Mouse (Mus musculus): ENCODE measurements around the gene Stra8.
A peak's percentile ranks its signal among the peaks of the same experiment; 100 is the strongest.

Stra8 gene

GRCm38 (mm10) chr6:34903851-34904250 is 16.1 kb upstream of the Stra8 start:
- DNase-seq, result no peak

DNA sequence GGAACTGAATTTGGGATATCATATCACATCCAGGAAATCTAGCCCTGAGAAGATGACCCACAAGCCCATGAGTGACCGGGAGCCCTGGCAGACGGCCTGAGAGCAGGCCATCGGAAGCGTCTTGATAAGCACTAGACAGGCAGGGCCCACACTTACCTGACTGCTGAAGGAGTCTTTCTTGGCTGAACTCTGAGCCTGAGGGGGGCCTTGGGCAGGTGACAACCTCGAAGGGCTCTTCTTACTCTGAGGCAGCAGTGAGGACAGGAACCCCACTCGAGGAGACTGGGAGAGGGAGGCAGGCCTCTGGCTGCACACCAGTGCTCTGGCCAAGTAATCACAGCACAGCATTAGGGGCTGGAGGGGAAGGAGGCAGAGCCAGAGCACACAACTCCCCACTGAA is 15.6 kb upstream of the Stra8 start:
- no peak for DNase-seq

- no peak for DNase-seq
These were observed 13.8 kb upstream of the Stra8 start for GRCm38 (mm10) chr6:34906125-34906524.

GRCm38 (mm10) chr6:34906661-34907060 is 13.3 kb upstream of the Stra8 start:
- DNase-seq, result peak; percentile 96

DNA sequence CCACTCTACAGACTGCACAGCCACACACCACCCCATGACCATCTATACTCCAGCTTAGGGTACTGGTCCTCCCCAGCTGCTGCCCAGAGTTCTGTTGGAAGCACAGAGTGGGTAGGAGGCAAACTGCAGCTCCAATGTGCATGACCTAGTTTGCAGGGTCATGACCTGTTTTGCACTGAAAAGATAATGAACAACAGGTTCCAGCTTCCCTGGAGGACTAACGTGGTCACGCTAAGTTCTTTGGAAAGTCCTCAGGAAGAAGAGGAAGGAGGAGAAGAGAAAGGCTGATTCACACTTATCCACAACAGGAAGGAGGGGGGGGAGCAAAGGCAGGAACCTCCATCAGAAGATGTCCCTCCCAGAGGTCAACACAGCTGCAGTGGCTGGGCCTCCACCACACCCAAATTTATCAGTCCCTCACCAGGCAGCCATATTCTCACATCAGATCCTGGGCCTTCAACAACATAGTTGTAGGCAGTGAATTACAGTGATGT is 12.8 kb upstream of the Stra8 start:
- peak; percentile 95 for DNase-seq

DNA sequence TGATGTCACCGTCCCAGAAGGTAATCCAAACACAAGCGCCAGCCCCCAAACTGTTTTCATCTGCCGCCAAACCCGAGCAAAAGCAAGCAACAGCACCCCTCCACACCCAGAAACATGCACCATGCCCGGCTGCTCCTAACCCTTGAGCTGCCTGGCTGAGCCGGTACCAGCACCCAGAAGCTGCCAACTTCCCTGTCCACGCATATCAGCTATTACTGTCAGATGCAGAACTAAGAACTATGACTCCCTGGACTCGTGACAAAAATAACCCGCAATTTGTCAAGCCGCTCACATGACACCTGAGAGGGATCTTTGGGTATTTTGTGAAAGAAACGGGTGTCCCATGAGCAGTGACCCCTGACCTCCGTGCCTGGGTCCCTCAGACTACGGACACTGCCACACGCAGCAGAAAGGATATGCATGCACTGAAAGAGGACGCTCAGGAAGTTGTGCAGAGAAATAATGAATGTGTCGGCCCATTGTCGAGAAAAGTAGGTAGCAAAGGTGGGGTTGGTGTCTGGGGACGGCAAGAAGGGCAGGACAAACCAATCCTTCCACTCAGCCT is 12.2 kb upstream of the Stra8 start:
- DNase-seq, result peak; percentile 96

- no peak for DNase-seq
These were observed 10.2 kb upstream of the Stra8 start for GRCm38 (mm10) chr6:34909631-34910345.

DNA sequence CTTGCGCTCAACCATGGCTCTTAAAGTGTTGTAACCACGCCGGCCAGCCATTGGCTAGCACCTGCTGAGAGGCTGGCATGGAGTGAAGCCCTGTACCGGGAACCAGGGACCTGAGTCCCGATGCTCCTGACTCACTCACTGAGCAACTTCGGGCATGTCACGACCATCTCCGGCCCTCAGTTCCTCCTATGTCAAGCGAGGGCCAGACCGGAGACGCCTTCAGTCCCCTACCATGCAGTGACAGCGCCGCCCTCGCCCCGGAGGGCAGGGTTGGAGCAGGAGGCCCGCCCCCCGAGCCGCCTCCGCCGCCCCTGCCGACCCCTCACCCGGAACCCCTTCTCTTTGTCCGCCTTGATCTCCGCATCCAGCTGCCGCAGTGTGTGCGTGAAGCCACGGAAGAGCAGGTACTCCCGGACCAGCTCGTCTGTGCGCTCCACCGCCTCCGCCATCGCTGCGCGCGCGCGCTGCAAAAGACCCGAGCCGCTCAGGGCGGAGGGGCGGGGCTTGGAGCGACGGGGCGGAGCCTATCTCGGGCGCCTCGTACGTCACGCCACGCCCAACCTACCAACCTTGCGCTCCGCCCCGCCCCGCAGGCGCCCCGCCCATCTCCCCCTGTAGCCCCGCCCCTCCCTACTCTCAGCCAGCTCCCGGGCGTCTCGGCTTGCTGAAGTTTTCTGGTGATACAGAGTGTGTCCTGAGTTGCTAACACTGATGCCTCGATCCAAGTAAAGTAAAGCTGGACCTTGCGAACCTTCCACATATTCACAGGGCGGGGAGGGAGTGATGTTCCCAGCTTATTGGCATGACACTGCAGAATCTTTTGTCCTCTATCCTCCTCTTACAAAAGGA is 9.4 kb upstream of the Stra8 start, which contains the start of gene Wdr91:
Wdr91 (minus strand) TSS at position 506 of the 849 bp plus-strand sequence.
- peak; percentile 99 for DNase-seq

DNA sequence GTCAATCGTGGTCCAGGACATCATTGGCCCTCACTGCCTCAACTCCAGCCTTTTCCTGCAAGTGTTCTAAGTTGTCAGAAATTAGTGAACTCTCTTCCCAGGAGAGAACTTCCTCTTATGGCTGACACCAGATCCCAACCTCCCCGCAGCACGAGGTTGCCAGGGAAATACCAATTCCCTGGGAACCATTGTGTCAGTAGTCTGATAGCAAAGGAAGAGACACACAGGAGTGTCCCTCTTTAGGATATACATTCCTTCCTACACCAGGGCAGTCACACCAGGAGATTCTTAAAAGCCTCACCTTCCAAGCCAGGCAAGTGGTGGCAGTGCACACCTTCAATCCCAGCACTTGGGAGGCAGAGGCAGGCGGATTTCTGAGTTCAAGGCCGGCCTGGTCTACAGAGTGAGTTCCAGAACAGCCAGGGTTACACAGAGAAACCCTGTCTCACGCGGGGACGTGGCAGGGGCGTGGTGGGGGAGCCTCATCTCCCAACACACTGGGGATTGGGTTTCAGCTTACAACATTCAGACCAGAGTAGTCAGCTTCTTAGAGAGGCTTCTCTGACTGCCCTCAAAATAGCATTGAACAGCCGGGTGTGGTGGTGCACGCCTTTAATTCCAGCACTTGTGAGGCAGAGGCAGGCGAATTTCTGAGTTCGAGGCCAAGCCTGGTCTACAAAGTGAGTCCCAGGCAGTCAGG is 6.5 kb upstream of the Stra8 start:
- DNase-seq, result no peak

- DNase-seq, result no peak
These were observed 5.5 kb upstream of the Stra8 start for GRCm38 (mm10) chr6:34914462-34914861.

- DNase-seq, result no peak
These were observed 817 bp upstream of the Stra8 start for GRCm38 (mm10) chr6:34919146-34919545.

DNA sequence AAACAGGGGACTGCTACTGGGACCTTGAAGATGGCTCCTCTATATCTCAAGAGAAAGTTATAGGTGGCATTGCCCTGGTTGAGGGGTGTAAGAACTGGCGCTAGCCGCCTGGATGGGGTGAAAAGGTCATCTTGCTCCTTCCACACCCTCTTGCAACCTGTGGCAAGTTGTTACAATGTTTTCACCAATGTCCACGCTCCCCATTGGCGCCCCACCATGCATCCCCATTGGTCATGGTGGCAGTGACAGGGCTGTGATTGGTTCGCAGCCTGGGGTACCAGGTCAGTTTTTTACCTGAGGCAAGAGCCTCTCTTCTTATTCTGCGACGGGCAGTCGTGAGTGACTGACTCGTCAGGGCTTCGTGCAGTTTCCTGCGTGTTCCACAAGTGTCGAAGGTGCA is 668 bp downstream of the Stra8 start:
- no peak for DNase-seq

DNA sequence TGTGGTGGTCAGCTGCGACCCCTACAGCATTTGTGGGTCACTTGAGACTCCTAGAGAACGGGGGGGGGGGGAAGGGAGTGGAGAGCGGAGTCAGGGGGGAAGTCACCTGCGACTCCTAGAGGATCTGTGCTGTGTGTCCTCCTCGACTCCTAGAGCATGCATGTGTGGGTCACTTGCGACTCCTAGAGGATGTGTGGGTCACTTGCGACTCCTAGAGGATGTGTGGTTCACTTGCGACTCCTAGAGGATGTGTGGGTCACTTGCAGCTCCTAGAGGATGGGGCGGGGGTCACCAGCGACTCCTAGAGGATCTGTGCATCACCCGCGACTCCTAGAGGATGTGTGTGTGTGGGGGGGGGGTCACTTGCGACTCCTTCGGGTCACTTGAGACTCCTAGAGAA is 2.0 kb downstream of the Stra8 start:
- peak; percentile 95 for DNase-seq

- peak; percentile 94 for DNase-seq
These were observed 7.2 kb downstream of the Stra8 start for GRCm38 (mm10) chr6:34927156-34927555.

GRCm38 (mm10) chr6:34927594-34927993 is 7.6 kb downstream of the Stra8 start:
- DNase-seq, result no peak

DNA sequence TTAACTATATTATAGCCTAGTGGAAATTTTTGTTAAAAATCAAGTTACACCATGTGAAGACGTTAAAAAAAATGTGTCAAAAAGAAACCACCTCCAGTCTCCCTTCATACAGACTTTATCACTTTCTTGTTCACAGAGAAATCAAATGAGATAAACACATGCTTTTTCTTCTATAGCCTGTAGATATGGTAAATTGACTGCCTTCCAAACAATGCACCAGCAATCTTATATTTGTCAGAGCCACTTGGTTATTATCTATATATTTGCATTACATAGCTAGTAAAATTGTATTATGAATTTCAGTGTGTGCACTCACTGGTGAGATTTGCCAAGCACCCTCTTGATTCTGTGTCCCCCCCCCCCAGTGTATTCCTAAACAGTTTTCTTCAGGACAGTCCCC is 12.7 kb downstream of the Stra8 start:
- no peak for DNase-seq

DNA sequence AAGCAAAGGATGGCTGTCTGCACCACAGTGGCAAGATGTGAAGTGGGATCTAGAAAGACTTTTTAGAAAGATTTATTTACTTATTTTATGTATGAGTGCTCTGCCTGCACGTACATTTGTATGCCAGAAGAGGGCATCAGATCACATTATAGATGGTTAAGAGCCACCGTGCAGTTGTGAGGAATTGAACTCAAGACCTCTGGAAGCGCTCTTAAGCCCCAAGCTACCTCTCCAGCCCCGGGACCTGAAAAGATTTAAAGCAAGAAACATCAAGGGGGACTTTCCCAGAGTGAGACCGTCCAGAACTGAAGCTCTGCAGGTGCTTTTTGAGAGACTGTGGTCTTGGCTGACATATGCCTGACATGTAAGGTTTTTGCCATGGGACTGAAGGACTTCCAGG is 16.8 kb downstream of the Stra8 start:
- no peak for DNase-seq

DNA sequence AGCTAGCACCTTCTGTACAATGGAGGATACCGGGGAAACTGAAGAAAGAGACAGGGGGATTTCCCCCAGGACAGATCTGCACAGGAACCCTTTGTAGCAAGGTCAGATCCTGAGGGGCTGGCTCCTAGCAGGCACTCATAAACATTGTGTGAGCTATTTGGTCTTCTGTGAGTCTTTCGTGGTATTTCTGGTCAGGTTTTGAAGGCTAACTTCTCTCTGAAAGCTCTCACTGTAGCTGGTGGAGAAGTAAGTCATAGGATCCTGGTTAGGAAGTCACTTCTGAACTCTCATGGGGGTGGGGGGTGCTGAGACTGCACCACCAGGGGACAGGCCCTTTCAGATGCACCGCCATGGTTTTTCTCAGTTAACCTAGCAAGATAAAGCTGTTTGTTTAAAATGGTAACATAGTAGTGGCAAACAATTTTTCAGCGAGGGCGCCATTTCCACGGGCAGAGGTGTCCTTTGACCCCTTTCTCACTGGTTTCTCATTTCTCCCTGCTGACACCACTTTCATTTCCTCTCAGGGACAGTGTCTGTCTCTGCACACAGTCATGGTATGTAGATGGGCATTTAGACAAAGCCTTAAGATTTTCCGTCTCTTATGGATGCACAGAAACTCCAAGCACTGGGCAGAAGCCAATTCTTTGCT is 18.4 kb downstream of the Stra8 start:
- no peak for DNase-seq

DNA sequence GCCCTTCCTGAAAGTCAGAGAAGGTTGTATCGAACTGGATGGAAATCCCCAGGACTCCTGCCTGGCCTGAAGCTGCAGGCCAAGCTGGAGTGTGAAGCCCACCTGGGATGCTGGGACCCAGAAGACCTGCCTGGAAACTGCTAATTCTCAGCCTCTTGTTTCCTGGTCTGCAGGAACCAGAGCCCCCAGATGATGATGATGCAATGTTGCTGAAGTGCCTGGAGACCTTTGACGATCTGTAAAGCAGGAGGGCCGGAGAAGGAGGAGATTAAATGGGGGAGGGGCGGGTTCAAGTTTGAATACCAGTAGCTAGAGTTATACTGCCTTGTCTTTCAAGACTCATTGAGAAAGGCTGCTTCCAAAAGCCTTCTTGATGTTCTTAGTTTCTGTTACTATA is 19.0 kb downstream of the Stra8 start:
- no peak for DNase-seq

GRCm38 (mm10) chr6:34939451-34939850 is 19.5 kb downstream of the Stra8 start:
- no peak for DNase-seq

GRCm38 (mm10) chr6:34941496-34941895 is 21.5 kb downstream of the Stra8 start:
- DNase-seq, result no peak

GRCm38 (mm10) chr6:34942446-34942845 is 22.5 kb downstream of the Stra8 start:
- no peak for DNase-seq

GRCm38 (mm10) chr6:34943499-34943898 is 23.5 kb downstream of the Stra8 start:
- DNase-seq, result no peak

All from heart, adult 11 months (tissue).